Mouse (Mus musculus) embryonic stem cell, embryonic (primary cell): ENCODE measurements around the gene Tjap1.

Experiments
- CTCF ChIA-PET, 4 experiments: fragments of 300-600 bp in 2 of 4; fragments of 350-600 bp in 2 of 4; sonication (Branson Sonifier 250); formaldehyde crosslinking; loops; one replicate each; lab custom pipeline; 2022; ENCODE audit warnings: inconsistent platforms in 2 of 4; lab: Charles Lee
- POLR2A ChIA-PET, 4 experiments: fragments of 300-600 bp in 2 of 4; fragments of 350-600 bp in 2 of 4; sonication (Branson Sonifier 250); formaldehyde crosslinking; loops; one replicate each; lab custom pipeline; 2022; ENCODE audit warnings: antibody characterized with exemption in 4 of 4, inconsistent platforms in 1 of 4; lab: Charles Lee

Gene Tjap1

GRCm38 (mm10) chr17:46252571-46253451 is 30.0 kb downstream of the Tjap1 start:
- POLR2A ChIA-PET = interaction anchor here (0.5 to 18.8 kb wide), 39 partner anchors 8 to 522 kb away, joined by 3 to 262 read pairs (median 4); partner anchors contain the start of genes Abcc10 (in 1 of the 4), Crip3 (in 1 of the 4), Klhdc3 (in 1 of the 4) and Mad2l1bp (in 1 of the 4)
- CTCF ChIA-PET = interaction anchor here (0.6 to 2.8 kb wide), 42 partner anchors 8 to 662 kb away, joined by 3 to 30 read pairs (median 4); partner anchors contain the start of genes Abcc10 (in 1 of the 4), Crip3 (in 1 of the 4), Mad2l1bp (in 1 of the 4) and Polh (in 1 of the 4)

GRCm38 (mm10) chr17:46251174-46251573 is 31.7 kb downstream of the Tjap1 start:
- CTCF ChIA-PET = interaction anchor here (0.5 to 2.2 kb wide), 5 partner anchors 10 to 703 kb away, joined by 3 to 14 read pairs (median 3); no protein-coding TSS in a partner anchor
- POLR2A ChIA-PET = interaction anchor here in 3 of 4 experiments (0.9 to 18.8 kb wide), 12 partner anchors 9 to 81 kb away, joined by 3 to 262 read pairs (median 6); partner anchors contain the start of genes Abcc10 (in 1 of the 3), Polh (in 1 of the 3), Tjap1 (in 1 of the 3) and Xpo5 (in 1 of the 3)

GRCm38 (mm10) chr17:46248189-46248522 is 34.7 kb downstream of the Tjap1 start:
- ChIA-PET CTCF (interaction anchor here in 2 of 4 experiments (0.5 to 1.3 kb wide), 2 partner anchors 80 to 430 kb away, joined by 3 to 7 read pairs; partner anchors contain the start of genes Abcc10 (in 1 of the 2) and Mea1 (in 1 of the 2)), POLR2A (interaction anchor here in 3 of 4 experiments (0.9 to 18.8 kb wide), 17 partner anchors 8 to 190 kb away, joined by 3 to 262 read pairs (median 4); partner anchors contain the start of genes Polh (in 3 of the 3), Xpo5 (in 3 of the 3), Mad2l1bp (in 1 of the 3) and Slc22a7 (in 1 of the 3))

- POLR2A ChIA-PET = interaction anchor here in 3 of 4 experiments (0.5 to 18.8 kb wide), 31 partner anchors 8 to 363 kb away, joined by 3 to 262 read pairs (median 4); partner anchors contain the start of genes Polh (in 3 of the 3), Xpo5 (in 3 of the 3), Cul9 (in 1 of the 3) and Dnph1 (in 1 of the 3)
- CTCF ChIA-PET = interaction anchor here in 3 of 4 experiments (0.5 to 1.3 kb wide), 3 partner anchors 21 to 431 kb away, joined by 3 to 9 read pairs (median 7); partner anchors contain the start of genes Abcc10 (in 1 of the 3) and Mea1 (in 1 of the 3)
These were observed 35.2 kb downstream of the Tjap1 start, which contains the start of the genes Polr1c and Yipf3 for GRCm38 (mm10) chr17:46247512-46248188. TSS of gene Polr1c (minus strand) at chr17:46248054. TSS of gene Yipf3 (plus strand) at chr17:46248080.

GRCm38 (mm10) chr17:46244579-46244978 is 38.2 kb downstream of the Tjap1 start:
- POLR2A ChIA-PET = interaction anchor here (0.5 to 18.8 kb wide), 28 partner anchors 7 to 304 kb away, joined by 3 to 262 read pairs (median 4); partner anchors contain the start of genes Lrrc73 (in 2 of the 4), Polh (in 2 of the 4), Xpo5 (in 2 of the 4) and Abcc10 (in 1 of the 4)

GRCm38 (mm10) chr17:46243624-46244023 is 39.2 kb downstream of the Tjap1 start:
- ChIA-PET CTCF (interaction anchor here in 1 of 4 experiments (1.1 to 2.0 kb wide), 2 partner anchors 9 to 23 kb away, joined by 3 to 10 read pairs; no protein-coding TSS in a partner anchor), POLR2A (interaction anchor here (0.7 to 18.8 kb wide), 22 partner anchors 8 to 253 kb away, joined by 3 to 262 read pairs (median 4); partner anchors contain the start of genes Abcc10 (in 1 of the 4), Dnph1 (in 1 of the 4), Lrrc73 (in 1 of the 4) and Polh (in 1 of the 4))

More at GRCm38 (mm10) chr17:46244579-46244978, 38.2 kb downstream of the Tjap1 start:
- CTCF ChIA-PET = interaction anchor here in 3 of 4 experiments (0.6 to 2.0 kb wide), 3 partner anchors 8 to 30 kb away, joined by 3 to 10 read pairs (median 3); no protein-coding TSS in a partner anchor

- POLR2A ChIA-PET = interaction anchor here in 3 of 4 experiments (1.0 to 18.8 kb wide), 20 partner anchors 9 to 210 kb away, joined by 3 to 262 read pairs (median 5); partner anchors contain the start of genes Abcc10 (in 1 of the 3), Lrrc73 (in 1 of the 3), Polh (in 1 of the 3) and Xpo5 (in 1 of the 3)
- CTCF ChIA-PET = interaction anchor here in 3 of 4 experiments (0.5 to 2.2 kb wide), 5 partner anchors 9 to 164 kb away, joined by 3 to 14 read pairs (median 6); partner anchors contain the start of gene Lrrc73 (in 1 of the 3)
These were observed 39.8 kb downstream of the Tjap1 start for GRCm38 (mm10) chr17:46242993-46243392.

GRCm38 (mm10) chr17:46242274-46242673 is 40.6 kb downstream of the Tjap1 start:
- POLR2A ChIA-PET = interaction anchor here in 3 of 4 experiments (1.0 to 18.8 kb wide), 15 partner anchors 10 to 209 kb away, joined by 3 to 262 read pairs (median 5); partner anchors contain the start of genes Abcc10 (in 1 of the 3) and Lrrc73 (in 1 of the 3)

GRCm38 (mm10) chr17:46241471-46241870 is 41.4 kb downstream of the Tjap1 start:
- POLR2A ChIA-PET = interaction anchor here in 3 of 4 experiments (0.7 to 18.8 kb wide), 14 partner anchors 10 to 1547 kb away, joined by 3 to 262 read pairs (median 6); partner anchors contain the start of genes Lrrc73 (in 1 of the 3), Polh (in 1 of the 3) and Xpo5 (in 1 of the 3)
- CTCF ChIA-PET = interaction anchor here in 1 of 4 experiments (2.2 kb wide), 1 partner anchor 11 kb away, joined by 6 read pairs; the partner anchor contains the start of gene Lrrc73

More at GRCm38 (mm10) chr17:46242274-46242673, 40.6 kb downstream of the Tjap1 start:
- CTCF ChIA-PET = interaction anchor here in 3 of 4 experiments (0.5 to 2.2 kb wide), 4 partner anchors 10 to 165 kb away, joined by 3 to 14 read pairs (median 6); partner anchors contain the start of gene Lrrc73 (in 1 of the 3)

- ChIA-PET CTCF (interaction anchor here in 2 of 4 experiments (0.6 to 1.5 kb wide), 3 partner anchors 13 to 821 kb away, joined by 3 to 6 read pairs (median 3); no protein-coding TSS in a partner anchor), POLR2A (interaction anchor here in 2 of 4 experiments (0.7 to 18.8 kb wide), 12 partner anchors 9 to 71 kb away, joined by 3 to 262 read pairs (median 15); partner anchors contain the start of genes Lrrc73 (in 1 of the 2), Polh (in 1 of the 2) and Xpo5 (in 1 of the 2))
These were observed 43.2 kb downstream of the Tjap1 start for GRCm38 (mm10) chr17:46239516-46240114.

- ChIA-PET POLR2A (interaction anchor here in 3 of 4 experiments (0.9 to 18.8 kb wide), 15 partner anchors 8 to 67 kb away, joined by 3 to 262 read pairs (median 7); partner anchors contain the start of genes Polh (in 1 of the 3), Polr1c (in 1 of the 3), Xpo5 (in 1 of the 3) and Yipf3 (in 1 of the 3)), CTCF (no interaction called here)
These were observed 45.3 kb downstream of the Tjap1 start for GRCm38 (mm10) chr17:46237480-46237879.

- ChIA-PET CTCF (no interaction called here), POLR2A (interaction anchor here in 3 of 4 experiments (0.6 to 18.8 kb wide), 15 partner anchors 8 to 489 kb away, joined by 3 to 262 read pairs (median 7); partner anchors contain the start of genes Polr1c (in 1 of the 3) and Yipf3 (in 1 of the 3))
These were observed 45.7 kb downstream of the Tjap1 start for GRCm38 (mm10) chr17:46237079-46237478.

- ChIA-PET CTCF (interaction anchor here in 1 of 4 experiments (0.6 kb wide), 1 partner anchor 60 kb away, joined by 3 read pairs; no protein-coding TSS in a partner anchor), POLR2A (interaction anchor here in 3 of 4 experiments (0.7 to 18.8 kb wide), 12 partner anchors 8 to 65 kb away, joined by 3 to 262 read pairs (median 4); partner anchors contain the start of genes Polr1c (in 2 of the 3) and Yipf3 (in 2 of the 3))
These were observed 46.8 kb downstream of the Tjap1 start for GRCm38 (mm10) chr17:46236067-46236466.

- CTCF ChIA-PET = no interaction called here
- POLR2A ChIA-PET = interaction anchor here in 2 of 4 experiments (0.6 to 12.6 kb wide), 10 partner anchors 11 to 169 kb away, joined by 3 to 143 read pairs (median 5); partner anchors contain the start of genes Polh (in 2 of the 2), Xpo5 (in 2 of the 2), Polr1c (in 1 of the 2) and Yipf3 (in 1 of the 2)
These were observed 55.2 kb downstream of the Tjap1 start for GRCm38 (mm10) chr17:46227576-46227975.

- POLR2A ChIA-PET = interaction anchor here in 1 of 4 experiments (1.0 to 9.9 kb wide), 3 partner anchors 11 to 19 kb away, joined by 3 to 59 read pairs (median 35); partner anchors contain the start of genes Polh and Xpo5
- CTCF ChIA-PET = interaction anchor here in 1 of 4 experiments (1.2 kb wide), 1 partner anchor 31 kb away, joined by 3 read pairs; no protein-coding TSS in a partner anchor
These were observed 61.2 kb downstream of the Tjap1 start for GRCm38 (mm10) chr17:46221601-46222000.
